Mouse (Mus musculus) induced T-regulatory cell, adult 2 months (primary cell): ENCODE measurements at regions not wholly inside any gene's neighbourhood (a gene's known extent, or its start where the extent isn't known, plus 50 kb on each side); places are given as distances from the start of the nearest gene placed in this dataset.

Experiments
- DNase-seq: peaks from one replicate; pipeline ENCODE4 v3.0.0-alpha.2; 2012; ENCODE audit warnings: low read depth

- peak; percentile 70 for DNase-seq
Observed at GRCm38 (mm10) chr3:121104571-121105407, 66.7 kb downstream of the Rwdd3 start.

GRCm38 (mm10) chr3:121102871-121103270 lies 68.6 kb downstream of the Rwdd3 start:
- DNase-seq, result no peak

DNA sequence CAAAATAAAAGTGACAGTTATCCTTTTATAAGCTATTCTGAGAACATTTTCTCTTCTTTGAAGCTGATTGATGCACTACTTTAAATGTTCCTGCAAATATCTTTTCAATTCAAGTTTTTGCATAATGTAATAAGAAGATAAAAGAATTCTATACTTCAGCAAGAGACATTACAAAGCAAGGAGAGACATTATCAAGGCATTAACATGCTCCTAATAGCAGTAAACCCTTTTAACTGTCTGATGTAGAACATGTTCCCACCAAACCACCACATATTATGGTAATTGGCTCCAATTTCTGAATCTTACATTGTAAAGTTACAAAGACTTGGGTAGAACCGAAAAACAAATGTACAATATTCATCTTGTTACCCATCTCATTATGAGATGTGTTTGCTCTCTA lies 69.4 kb downstream of the Rwdd3 start:
- DNase-seq, result no peak

DNA sequence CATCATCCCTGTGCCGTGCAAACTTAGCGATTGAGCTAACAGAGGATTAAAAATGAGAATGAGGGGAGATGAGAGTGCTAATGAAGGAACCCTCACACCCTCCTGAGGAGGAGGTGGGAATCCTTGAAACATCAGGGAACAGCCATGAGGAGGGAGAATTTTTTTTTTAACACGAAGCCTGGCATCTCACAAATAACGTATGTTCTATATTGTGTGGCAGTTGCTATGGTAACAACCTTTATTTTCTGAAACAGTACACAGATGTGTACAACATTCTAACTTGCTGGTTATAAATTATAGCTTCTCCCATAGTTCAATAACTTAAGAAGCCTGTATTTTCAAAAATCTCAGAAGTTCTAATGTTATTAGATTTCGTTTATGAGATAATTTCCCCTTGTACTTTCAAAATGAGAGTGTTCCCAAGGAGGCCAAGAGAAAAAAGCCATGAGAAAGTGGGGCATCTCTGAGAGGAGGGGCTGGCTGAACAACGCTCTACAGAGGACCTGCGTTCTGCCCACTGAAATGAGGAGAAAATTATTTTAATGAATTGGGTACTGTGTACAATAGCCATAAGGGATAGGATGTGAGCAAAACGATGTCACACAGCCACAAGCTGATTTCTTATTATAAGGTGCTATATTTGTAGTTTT lies 71.2 kb downstream of the Rwdd3 start:
- DNase-seq, result no peak

GRCm38 (mm10) chr3:121093509-121093908 lies 78.0 kb downstream of the Rwdd3 start:
- peak; percentile 39 for DNase-seq

DNA sequence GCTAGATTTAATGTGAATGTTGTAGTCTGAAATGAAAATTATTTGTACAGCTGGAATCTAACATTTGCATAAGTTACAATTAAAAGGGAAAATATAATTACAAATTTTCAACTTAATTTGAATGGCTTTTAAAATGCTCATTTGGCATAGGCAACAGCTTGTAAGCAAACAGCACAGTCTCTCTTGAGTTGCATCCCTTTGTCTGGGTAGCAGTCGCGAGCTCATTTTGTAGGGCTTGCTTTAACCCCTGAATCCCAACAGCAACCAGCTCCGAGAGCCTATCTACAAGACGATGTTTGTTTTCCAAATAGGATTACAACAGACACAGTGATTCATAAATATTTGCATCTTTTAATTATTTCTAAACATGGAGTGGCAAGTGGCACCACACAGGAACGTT lies 82.8 kb downstream of the Rwdd3 start:
- DNase-seq, result no peak

DNA sequence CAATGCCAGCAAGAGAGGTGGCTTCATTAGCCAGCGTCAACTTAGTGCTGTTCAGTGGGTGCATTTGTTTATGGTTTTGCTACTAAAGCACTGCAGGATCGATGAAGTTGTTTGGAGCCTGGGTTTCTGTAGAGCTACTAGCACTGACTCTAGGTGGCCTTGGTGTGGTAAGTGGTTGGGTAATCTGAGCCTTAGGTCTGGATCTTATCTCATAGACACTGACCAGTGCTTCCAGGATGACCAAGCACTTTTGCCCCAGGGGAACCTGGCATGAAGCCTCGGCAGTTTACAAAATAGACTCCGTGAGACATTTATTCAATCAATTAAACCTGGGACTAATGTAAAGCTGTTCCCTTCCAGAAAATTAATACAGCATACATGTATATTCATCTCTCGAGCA lies 102.8 kb downstream of the Rwdd3 start:
- DNase-seq, result no peak

GRCm38 (mm10) chr3:121035904-121036549 lies 135.5 kb downstream of the Rwdd3 start:
- DNase-seq, result no peak

- DNase-seq, result no peak
Observed at GRCm38 (mm10) chr3:121025546-121026157, 145.8 kb downstream of the Rwdd3 start.

- DNase-seq, result no peak
Observed at GRCm38 (mm10) chr3:121024810-121025209, 146.7 kb downstream of the Rwdd3 start.

DNA sequence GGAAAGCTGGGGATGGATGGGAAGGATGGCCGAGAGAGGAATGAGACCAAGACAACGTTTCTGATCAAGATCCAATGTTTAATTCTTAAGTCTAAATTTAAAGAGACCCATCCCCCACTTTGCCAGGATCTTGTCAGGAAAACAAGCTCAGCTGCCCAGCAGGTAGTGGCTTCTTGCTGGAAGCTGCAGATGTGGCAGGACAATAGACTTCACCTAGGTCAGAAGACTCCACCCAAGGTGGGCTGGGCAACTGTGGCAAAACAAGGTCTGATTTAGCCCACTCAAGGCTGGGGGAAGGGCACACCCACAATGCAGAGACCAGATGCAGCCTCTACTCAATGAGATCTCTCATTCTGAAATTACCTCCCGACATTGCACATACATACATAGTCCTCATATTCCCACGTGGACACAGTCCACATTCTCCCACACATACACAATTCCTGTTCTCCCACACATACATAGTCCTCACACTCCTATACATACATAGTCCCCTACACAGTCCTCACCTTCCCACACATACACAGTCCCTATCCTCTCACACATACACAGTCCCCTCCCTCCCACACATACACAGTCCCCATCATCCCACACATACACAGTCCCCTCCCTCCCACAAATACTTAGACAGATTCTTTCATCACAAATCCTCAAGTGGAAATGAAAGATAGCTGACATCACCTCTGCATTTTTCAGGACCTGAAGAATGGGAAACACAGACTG lies 150.2 kb downstream of the Rwdd3 start:
- no peak for DNase-seq

DNA sequence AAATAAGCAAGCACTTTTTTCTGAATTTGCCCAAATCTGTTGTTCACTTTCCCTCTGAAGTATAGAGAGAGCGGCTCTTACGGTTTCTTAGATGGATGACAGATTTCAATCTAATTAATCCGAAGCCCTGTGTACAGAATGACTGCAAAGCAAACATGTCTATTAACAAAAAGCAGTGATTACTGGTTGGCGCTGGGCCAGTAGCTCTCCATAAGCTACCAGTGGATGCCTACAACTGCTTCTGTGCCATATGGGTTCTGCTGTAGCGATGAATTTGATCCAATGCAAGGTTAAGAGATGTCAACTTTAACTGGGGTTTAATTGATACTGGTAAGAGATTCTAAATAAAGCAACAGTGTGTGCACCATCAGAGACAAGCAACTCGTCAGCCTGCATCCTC lies 162.3 kb downstream of the Rwdd3 start:
- DNase-seq, result no peak

DNA sequence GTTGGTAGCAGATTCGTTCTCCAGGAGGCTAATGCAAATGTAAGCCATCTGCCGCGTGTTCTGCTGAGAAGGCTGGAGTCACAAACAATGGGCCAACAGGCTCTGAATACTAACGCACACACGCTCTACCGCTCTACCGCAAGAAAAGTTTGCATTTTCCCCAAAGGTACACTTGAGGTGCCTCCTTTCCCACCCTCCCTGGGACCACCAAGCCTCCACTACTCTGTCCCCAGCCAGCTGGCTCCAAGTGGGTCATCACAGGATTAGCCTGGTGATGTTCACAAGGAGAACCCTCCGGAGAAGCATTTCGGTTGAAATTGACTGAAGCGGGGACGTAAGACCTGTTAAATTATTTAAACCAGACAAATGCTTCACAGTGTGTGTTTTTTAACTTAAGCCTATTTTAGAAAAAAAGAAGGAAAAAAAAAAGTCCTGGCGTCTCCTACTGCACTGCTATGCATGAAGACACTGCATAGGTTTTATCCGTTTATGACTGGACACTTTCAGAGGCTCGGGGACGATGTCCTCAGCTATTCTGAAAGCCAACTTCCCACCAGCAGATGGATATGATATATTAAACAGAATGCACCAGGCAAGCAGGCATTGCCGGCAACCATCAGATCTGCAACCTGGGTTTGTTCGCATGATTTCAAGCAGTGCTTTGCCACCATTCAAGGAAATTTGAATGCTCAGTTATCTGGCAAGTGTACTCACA lies 187.8 kb downstream of the Rwdd3 start:
- DNase-seq, result no peak

DNA sequence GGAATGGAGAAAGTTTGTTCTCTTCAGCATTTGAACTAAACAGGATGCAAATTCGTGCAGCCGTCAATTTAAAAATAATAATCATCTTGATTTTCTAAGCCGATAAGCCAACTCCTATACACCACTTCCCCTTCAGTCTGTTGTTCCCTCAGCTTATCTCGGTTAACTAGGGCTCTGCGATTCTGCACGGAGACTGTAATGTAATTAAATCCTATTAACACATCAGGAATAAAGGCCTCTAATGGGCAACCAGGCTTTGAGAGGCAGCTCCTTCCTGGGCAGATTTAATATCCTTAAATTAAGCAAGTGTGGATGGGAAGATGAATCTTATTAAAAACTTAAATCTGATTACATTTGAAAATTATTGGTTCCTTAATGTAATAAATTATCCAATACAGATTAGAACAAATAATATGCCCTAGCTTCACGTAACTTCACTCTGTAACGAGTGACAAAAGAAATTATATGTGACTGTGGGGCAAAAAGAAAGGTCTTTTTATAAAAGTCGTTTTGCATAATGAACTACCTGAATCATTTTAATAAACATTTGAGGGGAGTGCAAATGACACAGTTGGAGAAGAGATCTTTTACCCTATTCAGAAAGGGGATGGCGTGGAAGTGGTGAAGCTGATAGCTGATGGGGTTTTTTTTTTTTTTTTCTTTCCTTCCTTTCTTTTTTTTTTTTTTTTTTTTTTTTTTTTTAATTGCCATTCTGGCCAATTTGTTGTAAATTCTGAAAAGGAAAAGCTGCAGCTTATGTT lies 188.5 kb downstream of the Rwdd3 start:
- no peak for DNase-seq

DNA sequence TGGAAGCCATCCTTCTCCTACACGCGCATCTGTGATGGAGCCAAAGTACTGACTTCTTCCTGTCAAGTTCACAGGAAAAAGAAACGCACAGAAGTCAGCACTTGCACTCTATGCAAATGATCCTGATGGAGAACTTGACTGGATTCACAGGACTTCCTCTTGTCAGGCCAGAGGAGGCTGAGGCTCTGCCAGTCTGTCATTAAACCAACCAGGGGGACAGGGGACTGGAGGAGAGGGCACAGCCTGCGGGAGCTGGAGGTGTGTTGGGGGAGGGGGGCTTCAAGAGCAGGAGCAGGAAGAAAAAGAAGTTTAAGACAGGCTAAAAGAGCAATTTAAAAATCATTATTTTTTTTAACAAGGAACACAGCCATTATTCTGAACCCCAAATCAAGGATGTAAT lies 189.3 kb downstream of the Rwdd3 start:
- DNase-seq, result no peak

DNA sequence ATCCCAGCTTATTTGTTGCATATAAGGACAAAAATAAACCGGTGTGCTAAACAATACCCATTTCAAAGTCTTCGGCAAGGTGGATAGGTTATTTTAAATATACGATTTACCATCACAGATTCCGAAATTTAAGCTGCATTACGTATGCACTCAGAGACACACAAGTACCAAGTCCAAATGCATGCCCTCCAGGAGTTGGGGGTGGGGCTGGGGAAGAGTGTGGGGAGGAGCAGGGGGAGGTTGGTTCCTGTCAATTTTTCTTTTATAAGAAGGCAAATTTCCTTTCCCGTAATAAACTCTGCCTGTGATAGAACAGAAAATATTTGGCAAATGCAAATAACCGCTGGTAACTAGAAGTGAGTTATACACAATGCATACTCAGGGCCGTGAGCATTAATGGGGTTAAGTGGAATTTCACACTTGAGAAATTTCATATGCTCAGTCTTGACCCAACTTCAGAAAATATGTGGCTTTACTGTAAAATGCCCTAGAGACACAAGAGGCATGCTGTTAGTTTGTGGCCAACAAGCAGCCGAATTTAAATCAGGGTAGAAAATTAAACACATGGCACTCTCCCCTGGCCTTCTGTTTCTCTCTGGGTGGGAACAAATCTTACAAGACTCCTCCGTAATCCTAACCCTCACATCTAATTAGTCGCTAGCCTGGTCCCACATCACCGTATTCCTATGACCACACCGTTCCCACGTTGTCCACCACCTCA lies 200.6 kb downstream of the Rwdd3 start:
- no peak for DNase-seq

- no peak for DNase-seq
Observed at GRCm38 (mm10) chr3:120946906-120947305, 224.6 kb downstream of the Rwdd3 start.

DNA sequence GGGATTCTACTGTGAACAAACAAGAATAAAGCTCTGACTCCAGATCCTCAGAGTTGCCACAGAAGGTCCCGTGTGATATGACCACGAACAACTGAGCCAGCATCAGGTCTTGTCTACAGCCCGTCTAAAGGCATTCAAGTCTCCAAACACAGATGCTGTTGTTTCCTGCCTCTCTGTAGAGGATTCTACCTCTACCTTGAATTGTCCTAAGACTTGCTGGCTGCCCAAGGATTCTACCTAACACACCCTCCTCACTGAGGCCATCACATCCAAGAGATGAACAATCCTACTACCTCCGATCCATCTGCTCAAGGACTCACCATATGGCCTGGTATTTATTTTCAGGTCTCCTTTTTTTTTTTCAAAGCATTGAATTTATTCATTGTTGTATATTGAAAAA lies 237.1 kb downstream of the Rwdd3 start:
- DNase-seq, result no peak

DNA sequence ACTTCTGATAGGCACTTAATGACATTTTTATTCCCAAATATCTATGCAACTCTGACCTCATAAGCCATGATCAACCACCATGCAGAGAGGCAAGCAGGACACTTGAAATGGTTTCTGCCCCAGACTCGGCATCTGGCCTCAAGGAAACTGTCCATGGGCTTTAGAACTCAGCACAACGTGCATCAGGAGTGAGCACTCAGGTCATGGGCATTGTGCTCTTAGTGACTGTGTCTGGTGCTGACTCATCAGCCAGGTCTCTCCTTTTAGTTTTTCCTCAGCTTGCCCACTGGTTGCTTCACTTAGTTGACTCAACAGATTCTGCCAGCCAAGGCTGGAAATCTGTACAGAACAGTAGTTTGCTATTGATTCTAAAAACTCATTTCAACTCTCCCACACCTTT lies 251.1 kb downstream of the Rwdd3 start:
- no peak for DNase-seq

DNA sequence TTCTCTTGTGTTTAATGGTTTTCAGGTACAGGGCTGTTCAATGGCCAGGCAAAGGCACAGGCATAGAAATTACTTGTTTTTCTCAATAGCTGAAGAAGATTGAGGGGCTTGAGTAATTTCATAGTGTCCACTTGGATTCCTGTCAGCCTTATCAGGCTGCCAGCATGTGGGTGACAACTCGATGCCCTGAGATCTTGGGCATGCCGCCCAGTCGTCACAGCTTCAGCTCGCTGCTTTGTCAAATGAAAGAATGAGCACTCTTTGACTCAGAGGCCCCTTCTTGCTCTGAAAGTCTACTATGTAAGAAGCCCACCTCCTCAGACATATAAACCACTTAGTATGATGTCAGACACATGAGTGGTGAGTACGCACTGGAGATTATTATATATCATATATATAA lies 272.6 kb downstream of the Rwdd3 start:
- DNase-seq, result no peak
